Mouse (Mus musculus): ENCODE results near the gene Cops9.

Gene Cops9

DNA sequence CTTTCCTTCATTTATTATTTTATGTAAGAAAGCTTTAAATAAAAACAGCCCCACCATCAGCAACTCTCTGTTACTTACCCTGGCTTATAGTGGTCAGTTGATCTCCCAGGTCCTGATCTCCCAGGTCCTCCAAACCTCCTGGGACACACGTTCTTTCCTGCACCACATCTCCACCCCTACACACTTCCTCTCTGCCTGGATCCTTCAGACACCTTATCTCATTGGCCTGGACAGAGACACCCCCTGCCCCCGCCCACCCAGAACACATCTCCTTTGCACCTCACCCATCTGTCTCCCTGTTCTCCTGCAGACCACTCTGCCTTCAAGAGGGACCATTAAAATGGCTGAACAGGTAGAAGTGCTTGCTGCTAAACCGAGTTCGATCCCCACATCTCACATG lies 5.2 kb upstream of the Cops9 start:
- DNase-seq (ENCODE audit: extremely low read depth, low read depth) = peak; percentile 27

DNA sequence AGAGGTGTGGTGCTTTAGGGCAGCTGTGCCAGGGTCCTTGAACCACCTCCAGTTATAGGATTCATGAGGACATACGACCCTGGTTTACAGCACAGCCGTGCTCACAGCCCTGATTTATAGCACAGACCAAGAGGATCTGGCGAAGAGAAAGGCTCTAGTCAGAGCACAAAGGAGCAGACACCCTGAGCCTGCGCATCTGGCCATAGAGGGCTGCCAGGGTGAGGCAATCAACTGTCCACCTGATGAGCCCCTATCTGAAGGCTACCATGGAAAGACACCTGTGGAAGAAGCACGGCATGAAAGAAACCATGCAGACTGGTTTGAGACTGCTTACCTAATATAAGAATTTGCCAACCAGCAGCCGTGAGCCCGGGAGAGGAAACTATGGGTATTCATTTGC lies 4.8 kb upstream of the Cops9 start:
- DNase-seq (ENCODE audit: extremely low read depth, low read depth) = no peak

DNA sequence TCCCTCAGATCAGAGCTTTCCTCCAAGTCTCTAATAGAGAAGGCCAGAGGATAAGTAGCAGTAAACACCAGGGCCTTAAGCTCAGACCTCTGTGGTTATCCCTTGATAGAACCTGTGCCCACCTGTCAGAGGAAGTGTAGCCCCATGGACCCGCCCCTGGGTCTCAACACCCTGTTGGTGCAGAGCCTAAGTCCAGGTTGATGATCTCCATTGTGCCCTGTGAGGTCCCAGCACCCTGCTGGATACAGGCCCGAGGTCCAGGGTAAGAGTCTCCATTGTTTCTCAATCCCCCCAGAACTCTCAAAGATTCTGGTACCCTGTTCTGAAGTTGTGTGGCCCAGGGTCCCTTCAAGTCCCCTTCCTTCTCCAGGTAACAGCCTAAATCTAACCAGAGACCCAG lies 4.3 kb upstream of the Cops9 start:
- no peak for DNase-seq (ENCODE audit: extremely low read depth, low read depth)

DNA sequence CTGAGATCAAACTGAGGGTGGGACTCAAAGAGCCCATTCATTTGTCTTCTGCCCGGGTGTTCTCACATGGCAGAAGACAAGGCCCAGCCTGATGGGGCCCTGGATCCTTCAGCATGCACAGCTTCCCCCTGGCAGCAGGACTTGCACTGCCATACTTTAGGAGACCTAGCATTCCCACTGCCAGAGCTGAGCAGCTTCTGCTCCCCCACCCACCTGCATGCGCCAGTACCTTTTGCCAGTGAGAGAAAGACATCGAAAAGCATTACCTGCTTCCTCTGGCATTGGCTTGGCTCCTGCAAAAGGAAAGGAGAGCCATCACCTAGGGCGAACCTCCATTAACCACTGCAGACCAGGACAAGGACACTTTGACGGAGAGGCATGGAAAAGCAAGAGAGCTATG lies 3.1 kb upstream of the Cops9 start:
- no peak for DNase-seq (ENCODE audit: extremely low read depth, low read depth)

DNA sequence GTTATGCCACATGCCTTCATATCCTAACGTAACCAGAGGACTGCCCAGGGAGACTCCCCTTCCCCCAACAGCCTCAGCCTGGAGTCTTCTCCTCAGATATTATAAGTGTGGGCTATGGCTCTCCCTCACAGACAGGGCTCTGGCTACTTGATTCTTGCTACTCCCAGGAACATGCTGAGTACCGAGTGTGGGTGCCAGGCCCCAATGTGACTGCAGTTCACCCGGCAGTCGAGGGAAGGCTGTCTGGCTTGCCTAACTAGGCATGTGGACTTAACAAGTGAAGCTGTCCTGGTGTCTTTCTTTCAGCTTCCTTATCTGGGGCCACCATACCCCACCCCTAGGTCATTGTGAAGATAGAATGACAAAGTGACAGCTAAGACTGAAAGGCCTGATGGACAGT lies 1.9 kb upstream of the Cops9 start:
- DNase-seq (ENCODE audit: extremely low read depth, low read depth) = no peak

DNA sequence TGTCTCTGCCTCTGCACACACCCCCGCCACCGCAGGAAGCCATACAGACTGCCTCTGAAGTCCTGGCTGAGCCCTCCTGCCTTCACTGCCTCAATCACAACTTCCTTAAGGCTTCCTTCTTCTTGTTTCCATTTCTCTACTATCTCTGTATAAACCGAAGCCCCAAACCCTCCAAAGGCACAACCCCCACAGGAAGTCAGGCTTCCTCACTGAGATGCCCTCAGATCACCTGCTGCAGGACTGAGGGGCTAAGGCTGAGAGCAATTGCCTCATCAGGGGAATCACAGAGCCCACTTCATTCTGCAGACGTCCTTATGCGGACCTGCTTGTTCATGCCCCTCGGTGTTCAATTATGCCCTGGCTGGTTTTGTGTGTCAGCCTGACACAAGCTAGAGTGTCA lies 1.4 kb downstream of the Cops9 start:
- peak; percentile 27 for DNase-seq (ENCODE audit: extremely low read depth, low read depth)

DNA sequence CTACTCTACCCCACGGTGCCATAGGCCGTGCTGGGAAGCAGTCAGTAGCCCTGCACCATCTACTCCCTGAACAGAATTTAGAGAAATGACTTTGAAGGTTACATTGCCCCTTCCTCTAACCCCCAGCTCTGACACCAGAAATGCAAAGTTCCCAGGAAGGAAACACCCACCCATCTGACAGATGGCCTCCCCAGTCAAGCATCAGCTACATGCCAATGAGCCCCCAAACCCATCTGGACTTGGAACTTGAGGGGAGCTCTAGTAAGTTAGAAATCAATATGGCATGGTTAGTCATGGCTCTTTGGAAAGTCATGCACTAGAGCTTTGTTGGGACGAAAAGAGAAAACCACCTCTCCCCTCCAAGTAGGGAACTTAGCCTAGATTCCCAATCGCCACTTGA lies 3.0 kb downstream of the Cops9 start:
- DNase-seq (ENCODE audit: extremely low read depth, low read depth) = no peak

DNA sequence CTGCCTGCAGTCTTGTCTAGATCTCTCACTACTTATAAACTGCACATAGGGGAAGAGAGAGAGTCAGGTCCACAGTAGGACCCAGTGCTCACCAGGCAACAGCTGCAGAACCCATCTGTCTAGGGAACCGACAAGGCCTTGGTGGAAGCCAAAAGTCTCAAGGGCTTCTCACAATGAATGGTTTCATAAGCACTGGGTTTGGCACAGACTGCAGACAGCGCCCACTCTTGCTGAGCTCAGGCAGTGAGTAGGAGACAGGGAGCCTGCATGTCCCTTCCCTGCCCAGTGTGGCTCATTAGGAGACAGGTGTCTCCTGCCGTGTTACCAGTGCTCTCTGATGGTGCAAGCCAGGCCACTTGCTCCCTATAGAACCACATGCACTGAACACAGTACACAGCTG lies 3.6 kb downstream of the Cops9 start:
- DNase-seq (ENCODE audit: extremely low read depth, low read depth) = no peak

DNA sequence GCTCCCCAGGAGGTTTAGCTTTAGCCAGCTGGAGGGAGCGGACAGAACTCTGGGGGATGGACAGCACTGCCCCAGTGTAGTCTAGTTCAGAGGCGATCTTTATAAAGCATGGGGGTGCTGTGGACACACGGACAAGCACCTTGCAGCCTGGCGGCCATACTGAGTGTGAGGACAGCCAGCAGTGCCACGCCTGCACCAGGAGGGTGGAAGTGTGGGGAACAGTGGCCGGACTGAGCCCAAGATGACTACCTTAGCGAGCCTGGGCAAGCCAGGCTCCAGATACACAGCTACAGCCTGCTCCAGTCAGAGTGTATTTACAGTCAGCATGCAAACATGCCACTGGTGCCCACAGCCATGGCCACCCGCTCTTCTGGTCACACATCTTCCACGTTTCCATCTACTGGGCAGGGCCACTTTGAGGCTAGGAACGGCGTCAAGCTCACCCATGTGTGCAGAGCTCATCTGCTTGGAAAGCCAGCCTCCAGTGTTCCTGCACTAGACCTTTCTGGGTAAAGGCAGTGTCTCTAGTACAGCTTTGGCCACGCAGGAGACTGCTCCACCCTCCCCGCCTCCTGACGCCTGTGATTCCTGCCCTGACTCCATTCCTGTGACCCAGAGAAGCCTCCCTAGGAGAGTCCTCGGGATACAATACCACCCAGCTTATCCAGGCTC lies 4.1 kb downstream of the Cops9 start:
- DNase-seq (ENCODE audit: extremely low read depth, low read depth) = no peak

DNA sequence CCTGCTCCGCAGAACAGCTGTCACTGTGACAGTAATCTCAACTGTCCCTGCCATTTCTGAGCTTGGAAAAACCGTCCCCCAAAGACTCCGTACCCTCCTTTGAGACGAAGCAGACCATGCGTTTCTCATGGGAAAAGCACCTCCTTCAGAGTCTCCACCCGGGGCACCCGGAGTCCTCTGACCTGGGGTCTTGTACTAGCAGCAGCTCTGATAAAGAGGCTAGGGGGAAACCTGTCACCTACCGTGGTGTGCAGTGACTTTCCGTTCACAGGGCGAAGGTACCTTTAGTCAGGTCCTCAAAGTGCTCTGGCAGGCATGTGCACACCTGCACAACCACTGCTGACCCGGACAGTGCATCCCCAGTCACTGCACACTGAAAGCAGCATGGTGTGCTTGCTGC lies 5.1 kb downstream of the Cops9 start:
- DNase-seq (ENCODE audit: extremely low read depth, low read depth) = no peak

DNA sequence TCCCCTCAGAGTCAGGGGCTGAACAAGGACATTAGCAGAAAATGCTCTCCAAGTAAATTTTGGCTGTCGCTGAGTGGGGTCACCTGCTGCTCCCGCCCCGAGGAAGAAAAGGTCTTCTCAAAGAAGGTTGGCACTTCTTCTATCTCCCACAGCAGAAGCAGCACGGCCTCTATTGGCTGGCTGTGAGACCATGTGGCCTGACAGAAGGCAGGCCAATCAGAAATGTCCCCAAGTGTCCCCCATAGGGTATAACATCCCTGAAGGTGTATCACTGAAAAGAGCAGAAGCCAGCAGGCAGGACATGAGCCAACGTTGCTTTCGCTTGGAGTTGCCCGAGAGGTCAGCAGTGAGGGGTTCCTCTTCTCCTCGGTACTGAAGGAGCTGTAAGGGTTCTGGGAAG lies 5.8 kb downstream of the Cops9 start:
- no peak for DNase-seq (ENCODE audit: extremely low read depth, low read depth)

DNA sequence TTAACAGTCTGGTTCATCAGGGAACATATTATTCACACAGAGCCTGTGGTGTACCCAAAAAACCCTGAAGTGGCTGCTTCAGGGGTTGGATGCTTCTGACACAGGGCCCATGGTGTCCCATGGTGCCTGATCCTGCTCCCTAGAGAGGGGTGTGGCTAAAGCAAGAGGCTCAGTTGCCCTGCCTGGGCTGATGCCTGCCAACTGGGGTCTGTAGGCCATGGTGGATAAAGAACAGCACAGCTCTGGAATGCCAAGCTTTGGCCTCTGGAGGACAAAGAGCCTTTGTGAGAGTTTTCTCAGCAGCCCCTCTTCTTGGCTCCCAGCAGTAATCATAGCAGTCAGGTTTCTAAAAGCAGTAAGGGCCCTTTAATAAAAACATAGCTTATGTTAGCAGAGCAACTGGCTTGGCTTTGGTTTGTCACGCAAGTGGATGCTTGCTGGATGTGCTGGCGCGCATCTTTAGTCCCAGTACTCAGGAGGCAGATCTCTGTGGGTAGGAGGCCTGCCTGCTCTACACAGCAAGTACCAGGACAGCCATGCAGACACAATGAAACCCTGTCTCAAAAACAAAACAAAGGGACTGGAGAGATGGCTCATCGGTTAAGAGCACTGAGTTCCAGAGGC lies 6.7 kb downstream of the Cops9 start:
- no peak for DNase-seq (ENCODE audit: extremely low read depth, low read depth)

DNA sequence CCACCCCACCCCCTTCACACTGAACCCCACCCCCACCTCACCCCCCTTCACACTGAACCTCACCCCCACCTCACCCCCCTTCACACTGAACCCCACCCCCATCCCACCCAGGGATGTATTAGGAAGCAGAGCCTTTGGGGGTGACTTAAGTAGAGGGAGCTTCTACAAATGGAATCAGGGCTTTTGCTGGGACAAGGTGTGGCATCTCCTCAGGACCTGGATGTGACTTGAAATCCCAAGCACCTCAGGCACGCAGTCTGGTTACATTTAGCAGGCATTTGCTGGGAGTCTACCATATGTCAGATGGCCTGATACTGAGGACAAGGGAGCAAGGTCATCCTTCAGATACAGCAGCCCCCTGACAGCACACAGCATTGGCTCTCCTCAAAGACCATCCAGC lies 7.2 kb downstream of the Cops9 start:
- DNase-seq (ENCODE audit: extremely low read depth, low read depth) = no peak

DNA sequence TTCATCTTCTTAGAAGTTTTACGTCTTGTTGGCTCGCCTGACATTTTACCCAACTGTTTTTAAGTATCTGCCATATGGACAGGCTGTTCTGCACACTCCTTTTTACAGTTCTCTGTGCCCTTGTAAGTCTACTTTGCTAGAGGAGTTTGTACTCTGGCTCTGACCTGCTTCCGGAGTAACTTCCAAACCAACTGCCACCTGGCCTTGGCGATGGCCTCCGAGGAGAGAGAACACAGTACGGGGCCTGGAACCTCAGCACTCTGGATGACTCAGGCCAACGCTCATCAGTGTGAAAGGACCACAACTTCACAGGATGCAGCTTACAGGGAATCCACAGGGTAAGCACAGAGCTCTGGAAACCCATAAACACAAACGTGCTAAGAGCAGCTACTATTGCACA lies 8.1 kb downstream of the Cops9 start:
- DNase-seq (ENCODE audit: extremely low read depth, low read depth) = no peak

DNA sequence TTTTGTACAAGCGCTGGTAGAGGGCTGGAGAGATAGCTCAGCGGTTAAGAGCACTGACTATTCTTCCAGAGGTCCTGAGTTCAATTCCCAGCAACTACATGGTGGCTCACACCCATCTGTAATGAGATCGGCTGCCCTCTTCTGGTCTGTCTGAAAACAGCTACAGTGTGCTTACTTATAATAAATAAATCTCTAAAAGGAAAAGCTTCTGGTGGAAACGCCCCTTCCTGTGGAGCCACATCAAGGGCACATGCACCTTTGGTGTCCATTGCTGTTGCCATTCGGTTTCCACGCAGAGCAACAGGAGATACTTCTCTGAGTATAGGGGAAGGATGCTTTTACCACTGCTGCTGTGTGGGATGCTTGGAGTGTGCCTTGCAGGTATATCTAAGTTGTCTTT lies 8.8 kb downstream of the Cops9 start:
- DNase-seq (ENCODE audit: extremely low read depth, low read depth) = no peak

DNA sequence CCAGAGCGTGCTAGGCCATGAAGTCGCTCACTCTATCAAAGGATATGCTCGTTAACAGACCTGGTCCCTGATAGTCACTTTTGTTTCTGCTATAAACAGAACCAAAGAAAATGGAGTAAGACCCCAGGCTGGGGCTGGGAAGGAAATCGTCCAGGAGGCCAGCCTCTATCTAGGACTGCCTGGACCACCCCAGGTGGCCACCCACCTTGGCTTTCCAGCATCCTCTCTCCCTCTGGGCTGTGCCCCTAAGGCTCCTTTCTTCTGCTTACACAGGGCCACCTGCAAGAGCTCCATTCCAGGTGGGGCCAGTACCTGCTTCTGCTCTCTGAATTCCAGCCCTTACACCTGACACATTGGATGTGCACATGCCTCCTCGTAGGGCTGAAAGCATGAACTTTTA lies 9.6 kb downstream of the Cops9 start:
- no peak for DNase-seq (ENCODE audit: extremely low read depth, low read depth)

DNA sequence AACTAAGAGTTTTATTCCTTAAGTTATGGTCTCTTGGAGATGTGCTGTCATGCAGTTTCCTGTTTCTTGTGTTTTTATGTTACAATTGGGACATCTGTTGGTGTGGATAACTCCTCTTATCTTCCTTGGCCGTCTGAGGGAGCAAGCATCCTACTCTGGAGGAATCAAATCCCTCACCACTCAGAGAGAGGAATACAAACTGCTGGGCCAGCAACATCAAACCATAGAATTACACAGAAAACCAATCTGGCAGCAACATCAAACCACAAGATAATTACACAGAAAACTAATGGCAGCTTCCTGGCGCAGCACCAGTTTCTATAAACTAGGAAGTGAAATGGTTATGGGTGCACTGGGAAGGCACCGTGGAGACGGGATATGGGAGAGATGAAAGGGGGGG lies 13.6 kb downstream of the Cops9 start:
- peak; percentile 67 for DNase-seq (ENCODE audit: extremely low read depth, low read depth)

DNA sequence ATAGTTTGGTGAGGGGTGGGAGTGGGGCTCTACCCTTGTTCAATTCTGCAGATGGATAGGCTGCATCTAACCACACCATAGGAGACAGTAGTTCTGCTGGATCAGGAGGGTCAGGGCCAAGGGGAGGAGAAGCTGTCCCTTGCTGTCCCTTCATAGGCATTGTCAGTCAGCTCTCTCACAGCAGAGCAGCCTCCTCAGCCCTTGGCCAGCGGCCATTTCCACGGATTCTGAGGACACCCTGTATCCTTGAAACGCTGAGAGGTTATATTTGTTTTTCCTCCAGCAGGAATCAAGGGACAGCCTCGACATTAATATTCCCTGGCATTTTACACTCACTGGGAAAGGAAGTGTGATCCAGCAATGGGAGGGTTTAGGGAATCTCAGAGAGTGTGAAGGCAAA lies 23.4 kb downstream of the Cops9 start:
- no peak for DNase-seq (ENCODE audit: extremely low read depth, low read depth)

DNA sequence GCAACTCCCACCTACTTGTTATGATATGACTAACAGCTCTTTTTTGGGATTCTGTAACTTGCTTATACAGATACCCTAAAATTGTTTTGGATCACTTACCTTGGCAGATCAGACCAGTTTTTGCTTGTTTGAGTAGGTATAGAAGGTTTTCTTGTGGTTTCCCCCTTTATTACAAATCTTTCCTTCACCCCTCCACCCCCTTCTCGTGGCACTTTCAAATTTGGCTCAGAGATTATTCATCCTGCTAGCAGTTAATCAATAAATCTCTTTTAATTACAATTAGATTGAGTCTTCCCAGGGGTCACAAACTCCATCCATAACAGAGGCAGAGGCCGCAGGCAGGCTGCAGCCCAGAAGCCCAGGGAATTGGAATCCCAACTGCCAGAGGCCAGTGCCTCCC lies 24.3 kb downstream of the Cops9 start, which contains the start of gene Olfr12:
Gene Olfr12, plus strand, starts transcription at position 301 of the 400 bp plus-strand sequence.
- no peak for DNase-seq (ENCODE audit: extremely low read depth, low read depth)

DNA sequence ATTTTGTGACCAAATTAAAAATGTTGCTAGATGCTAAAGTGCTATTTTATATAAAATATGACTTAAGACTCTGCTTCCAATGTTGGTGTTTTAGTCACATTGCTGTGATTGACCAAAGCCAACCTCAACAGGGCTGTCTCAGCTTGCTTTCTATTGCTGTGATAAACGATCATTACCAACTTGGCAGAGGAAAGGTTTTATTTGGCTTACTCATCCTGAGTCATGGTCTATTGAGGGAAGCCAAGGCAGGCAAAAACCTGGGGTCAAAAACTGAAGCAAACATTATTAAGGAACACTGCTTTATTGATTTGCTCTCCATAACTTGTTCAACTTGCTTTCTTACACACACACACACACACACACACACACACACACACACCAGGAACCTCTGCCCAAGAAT lies 25.7 kb downstream of the Cops9 start:
- no peak for DNase-seq (ENCODE audit: extremely low read depth, low read depth)

DNA sequence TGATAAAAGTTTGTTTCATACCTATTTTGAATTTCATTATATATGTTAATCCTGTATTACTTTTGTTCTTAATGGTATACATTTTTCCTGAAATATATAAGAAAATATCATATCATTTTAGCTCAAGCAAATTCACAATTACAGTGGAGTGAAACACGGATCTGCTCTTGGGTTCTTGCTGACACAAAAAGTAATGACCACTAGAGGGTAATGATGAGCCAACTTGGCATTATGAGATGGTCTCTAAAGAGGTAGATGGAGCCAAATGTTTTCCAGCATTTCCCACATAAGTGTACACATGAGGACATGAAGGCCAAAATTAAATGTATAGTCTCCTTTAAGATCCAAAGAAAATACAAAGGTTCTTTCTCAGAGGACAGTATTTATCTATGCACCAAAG lies 27.3 kb downstream of the Cops9 start:
- peak; percentile 22 for DNase-seq (ENCODE audit: extremely low read depth, low read depth)

DNA sequence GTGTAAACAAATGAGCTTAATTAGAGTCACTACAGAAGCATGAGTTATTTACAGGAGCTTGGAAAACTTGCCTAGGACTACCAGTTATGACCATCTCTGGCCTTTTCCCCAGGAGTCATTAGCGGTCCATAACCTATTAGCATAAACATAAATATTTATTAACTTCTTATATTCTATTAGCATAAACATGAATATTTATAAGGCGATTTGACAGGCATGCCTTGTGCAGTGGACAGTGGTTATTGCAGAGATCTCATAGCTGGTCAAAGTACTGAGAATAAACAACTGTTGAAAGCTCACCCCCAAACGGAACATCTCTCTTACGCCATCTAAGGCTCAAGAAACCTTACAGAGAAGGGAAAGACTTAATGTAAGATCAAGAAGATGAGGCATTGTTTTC lies 28.6 kb downstream of the Cops9 start:
- DNase-seq (ENCODE audit: extremely low read depth, low read depth) = no peak

DNA sequence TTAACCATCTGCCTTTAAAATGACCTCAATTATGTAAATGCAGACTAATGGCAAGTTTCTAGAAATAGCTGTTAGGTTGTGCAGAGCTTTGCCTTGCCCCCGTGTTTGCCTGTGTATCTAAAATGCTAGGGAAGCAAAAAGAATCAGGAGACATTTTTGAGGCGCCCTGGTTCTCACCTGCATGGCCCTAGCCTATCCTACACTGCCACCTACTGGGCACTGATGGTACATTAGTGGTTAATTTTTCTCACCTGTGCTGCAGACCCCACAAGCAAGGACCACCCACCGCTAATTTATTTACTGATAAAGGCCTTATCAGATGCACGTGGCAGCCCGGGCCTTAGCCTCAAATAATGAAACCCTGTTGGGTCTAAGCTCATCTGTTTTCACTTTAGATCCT lies 30.8 kb downstream of the Cops9 start:
- peak; percentile 26 for DNase-seq (ENCODE audit: extremely low read depth, low read depth)

DNA sequence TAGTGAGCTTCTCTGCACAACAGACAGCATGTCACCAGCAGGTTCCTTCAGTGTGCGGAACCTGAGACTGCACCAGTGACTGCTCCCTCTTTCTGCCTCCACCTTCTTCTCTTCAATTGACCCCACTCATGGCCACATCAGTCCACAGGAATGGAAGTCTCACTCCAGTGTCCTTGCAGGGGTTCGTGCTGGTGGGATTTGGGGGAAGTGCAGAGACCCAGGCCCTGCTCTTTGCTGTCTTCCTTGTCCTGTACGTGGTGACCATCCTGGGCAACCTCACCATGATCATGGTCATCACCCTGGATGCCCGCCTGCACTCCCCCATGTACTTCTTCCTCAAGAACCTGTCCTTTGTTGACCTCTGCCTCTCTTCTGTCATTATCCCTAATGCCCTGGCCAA lies 34.1 kb downstream of the Cops9 start:
- no peak for DNase-seq (ENCODE audit: extremely low read depth, low read depth)
